Mouse (Mus musculus) stomach, embryonic 16.5 days (tissue): ENCODE results near the gene A26c2. TPM values are rescaled to one million over a fixed set of nuclear protein-coding genes. Genes with fewer than 3 reads are reported as not detected.

ENCODE experiments used
- ATAC-seq: fragments of 200-750 bp; cut with Nextera tagmentation; 2 replicates; pipeline ENCODE4 v1.8.0; 2017; ENCODE audit warnings: moderate number of reproducible peaks, moderate TSS enrichment; ENCODE audit not compliant: insufficient read depth, low FRiP score
- H3K27ac ChIP-seq: fragments of 300-500 bp; sonication (generic); 2 replicates; pipeline ENCODE4 v1.5.1; 2014; ENCODE audit warnings: low read length
- H3K27me3 ChIP-seq: fragments of 300-500 bp; sonication (generic); 2 replicates; pipeline ENCODE4 v1.6.1; 2014; ENCODE audit warnings: low read length, control low read depth, mixed read lengths; ENCODE audit not compliant: control insufficient read depth, insufficient read depth
- H3K36me3 ChIP-seq: fragments of 300-500 bp; sonication (generic); 2 replicates; pipeline ENCODE4 v1.6.1; 2014; ENCODE audit warnings: low read length; ENCODE audit not compliant: control insufficient read depth, insufficient read depth
- H3K4me1 ChIP-seq: fragments of 300-500 bp; sonication (generic); 2 replicates; pipeline ENCODE4 v1.6.1; 2014; ENCODE audit warnings: low read length, control low read depth, mixed read lengths; ENCODE audit not compliant: control insufficient read depth, insufficient read depth
- H3K4me2 ChIP-seq: fragments of 300-500 bp; sonication (generic); 2 replicates; pipeline ENCODE4 v1.6.1; 2014; ENCODE audit warnings: low read depth, low read length, mixed read lengths
- H3K4me3 ChIP-seq: fragments of 300-500 bp; sonication (generic); replicated peaks from 2 replicates; pipeline ENCODE4 v1.5.1; 2014; ENCODE audit warnings: mild to moderate bottlenecking, low read length
- H3K9ac ChIP-seq: fragments of 300-500 bp; sonication (generic); 2 replicates; pipeline ENCODE4 v1.6.1; 2014; ENCODE audit warnings: low read length
- H3K9me3 ChIP-seq: fragments of 300-500 bp; sonication (generic); replicated peaks from 2 replicates; pipeline ENCODE4 v1.6.1; 2016; ENCODE audit warnings: low read length, control low read depth; ENCODE audit not compliant: control insufficient read depth
- WGBS: fragments of 180-500 bp; shearing (Covaris S2); extraction: QIAGEN DNeasy Blood & Tissue Kit; methylation state at CpG from one replicate; pipeline ENCODE4 v1.1.7; 2014; 5-methylcytosine and 5-hydroxymethylcytosine counted together
- polyA plus RNA-seq: library from polyadenylated mRNA; unstranded; fragments of >200 nt; fragmentation: Nextera tagmentation; extraction: Ambion mirVana; gene quantifications from 2 replicates; pipeline ENCODE4 v1.2.1, GENCODE M21; 2015

Gene A26c2
- polyA plus RNA-seq, result not detected in 2 replicates

DNA sequence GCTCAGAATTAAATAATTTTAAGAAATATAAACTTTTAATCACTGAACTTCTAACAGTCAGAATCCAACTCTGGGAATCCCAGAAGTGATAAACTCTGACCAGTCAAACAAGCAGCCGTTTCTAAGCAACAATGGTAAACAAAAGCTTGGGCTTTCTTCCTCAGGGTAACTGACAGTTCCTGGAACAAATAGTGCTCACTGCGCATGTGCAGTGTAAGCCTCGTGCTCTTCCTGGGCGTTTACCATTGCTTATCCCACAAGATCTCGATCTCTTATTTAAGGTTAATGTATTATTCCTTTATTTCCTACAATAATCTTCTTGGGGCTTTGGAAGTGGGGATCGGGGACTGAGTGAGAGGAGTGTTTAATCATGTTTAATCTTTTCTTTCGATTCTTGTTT, at the start of gene A26c2:
Gene A26c2, minus strand, starts transcription at position 101 of the 400 bp plus-strand sequence.
- Histone ChIP-seq H3K4me2 (no peak within 1 kb of the TSS), H3K27me3 (no peaks in the 10 kb centered on the region), H3K27ac (no peak within 1 kb of the TSS), H3K4me3 (no peak within 1 kb of the TSS), H3K4me1 (no peaks in the 10 kb centered on the region), H3K9me3 (no peaks in the 10 kb centered on the region), H3K36me3 (no peaks in the 10 kb centered on the region), H3K9ac (no peak within 1 kb of the TSS)
- no peak for ATAC-seq
- 74% methylated on average over 7 of the region's 7 CpGs for WGBS

DNA sequence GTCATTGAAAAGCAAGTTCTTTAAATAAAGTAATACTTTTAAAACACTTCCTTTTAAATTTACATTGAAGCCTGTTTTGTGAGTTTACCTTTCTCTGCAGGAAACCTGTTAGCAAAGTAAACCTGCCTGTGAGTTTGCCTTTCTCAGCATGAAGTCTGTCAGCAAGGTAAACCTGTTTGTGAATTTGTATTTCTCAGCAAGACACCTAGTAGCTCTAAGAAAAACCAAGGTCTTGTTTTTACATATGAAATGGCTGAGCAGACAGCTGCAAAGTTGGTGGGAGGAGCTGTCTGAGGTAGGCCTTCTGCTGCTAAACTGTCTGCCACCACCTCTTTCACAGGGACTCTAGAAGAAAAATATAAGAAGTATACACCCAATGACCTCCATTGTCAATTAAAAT, 28.0 kb upstream of the A26c2 start:
- Histone ChIP-seq H3K4me3 (no peak overlapping the region), H3K36me3 (no peaks in the 10 kb centered on the region), H3K4me2 (no peak overlapping the region), H3K9ac (no peak overlapping the region), H3K27me3 (no peaks in the 10 kb centered on the region), H3K27ac (no peak overlapping the region), H3K4me1 (no peaks in the 10 kb centered on the region), H3K9me3 (no peaks in the 10 kb centered on the region)
- no peak for ATAC-seq
